Mouse (Mus musculus): ENCODE results near the gene Lrrc23.
A peak's percentile ranks its signal among the peaks of the same experiment; 100 is the strongest.

The Lrrc23 gene

GRCm38 (mm10) chr6:124741842-124742241 is 37.7 kb downstream of the Lrrc23 start:
- no peak for DNase-seq (ENCODE audit: low read depth)

GRCm38 (mm10) chr6:124740888-124741761 is 38.4 kb downstream of the Lrrc23 start, which contains the start of gene Grcc10:
Grcc10 (minus strand) TSS chr6:124741374.
- peak; percentile 82 for DNase-seq (ENCODE audit: low read depth)

- no peak for DNase-seq (ENCODE audit: low read depth)
Measured at GRCm38 (mm10) chr6:124740211-124740887, 39.2 kb downstream of the Lrrc23 start.

- DNase-seq (ENCODE audit: low read depth), result no peak
Measured at GRCm38 (mm10) chr6:124739231-124739796, 40.2 kb downstream of the Lrrc23 start.

GRCm38 (mm10) chr6:124738511-124739023 is 41.0 kb downstream of the Lrrc23 start, which contains the start of gene Ptpn6:
Ptpn6 (minus strand) TSS chr6:124738714.
- DNase-seq (ENCODE audit: low read depth), result no peak

GRCm38 (mm10) chr6:124737040-124737439 is 42.5 kb downstream of the Lrrc23 start:
- DNase-seq (ENCODE audit: low read depth), result no peak

GRCm38 (mm10) chr6:124734417-124734816 is 45.1 kb downstream of the Lrrc23 start:
- DNase-seq (ENCODE audit: low read depth), result no peak

GRCm38 (mm10) chr6:124732476-124733370 is 46.8 kb downstream of the Lrrc23 start:
- no peak for DNase-seq (ENCODE audit: low read depth)

GRCm38 (mm10) chr6:124731038-124731437 is 48.5 kb downstream of the Lrrc23 start:
- no peak for DNase-seq (ENCODE audit: low read depth)

- no peak for DNase-seq (ENCODE audit: low read depth)
Measured at GRCm38 (mm10) chr6:124729850-124730705, 49.4 kb downstream of the Lrrc23 start.

- DNase-seq (ENCODE audit: low read depth), result no peak
Measured at GRCm38 (mm10) chr6:124728621-124729020, 50.9 kb downstream of the Lrrc23 start.

GRCm38 (mm10) chr6:124724472-124724871 is 55.1 kb downstream of the Lrrc23 start:
- DNase-seq (ENCODE audit: low read depth), result no peak

- no peak for DNase-seq (ENCODE audit: low read depth)
Measured at GRCm38 (mm10) chr6:124723541-124723940, 56.0 kb downstream of the Lrrc23 start.

- no peak for DNase-seq (ENCODE audit: low read depth)
Measured at GRCm38 (mm10) chr6:124722876-124723473, 56.6 kb downstream of the Lrrc23 start.

GRCm38 (mm10) chr6:124720904-124721303 is 58.6 kb downstream of the Lrrc23 start:
- no peak for DNase-seq (ENCODE audit: low read depth)

Measured in fibroblast of lung, adult 2 months (primary cell).